Comparison of ENCODE assay signal across 8 mouse cellular contexts in the genomic region with DNA sequence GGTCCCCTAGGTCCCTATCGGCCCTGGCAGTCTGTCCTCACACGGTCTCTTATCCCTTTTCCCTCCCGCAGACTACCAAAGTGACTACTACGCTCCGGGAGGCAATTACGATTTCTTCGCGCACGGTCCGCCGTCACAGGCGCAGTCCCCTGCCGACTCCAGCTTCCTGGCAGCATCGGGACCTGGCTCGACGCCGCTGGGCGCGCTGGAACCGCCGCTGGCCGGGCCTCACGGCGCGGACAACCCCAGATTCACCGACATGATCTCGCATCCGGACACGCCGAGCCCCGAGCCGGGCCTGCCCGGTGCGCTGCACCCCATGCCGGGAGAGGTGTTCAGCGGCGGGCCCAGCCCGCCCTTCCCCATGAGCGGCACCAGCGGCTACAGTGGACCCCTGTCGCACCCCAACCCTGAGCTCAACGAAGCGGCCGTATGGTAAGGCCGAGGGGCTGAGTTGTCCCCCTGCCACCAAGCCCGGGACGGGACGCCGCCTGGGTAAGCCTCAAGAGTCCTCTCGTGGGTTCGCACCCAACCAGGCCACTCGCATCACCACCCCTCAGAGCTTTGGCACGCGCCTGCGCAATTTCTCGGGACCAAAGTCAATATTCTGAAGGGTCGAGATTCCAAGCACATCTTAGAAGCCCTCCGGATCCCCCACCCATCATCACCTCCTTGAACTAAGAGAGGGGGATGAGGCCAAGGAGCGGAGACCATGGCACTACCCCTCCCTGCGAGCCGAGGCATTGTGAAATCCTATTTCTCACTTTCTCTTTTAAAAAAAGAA. TPM values are rescaled to one million over a fixed set of nuclear protein-coding genes. Genes with fewer than 3 reads are reported as not detected.
DNase-seq lines count a peak whose midpoint lies in the region; ATAC-seq lines count a peak whose summit lies in the region.

No protein-coding gene starts in this region.

- no peaks in the 10 kb centered on the region for H3K36me3 ChIP-seq in kidney, embryonic 15.5 days
- no peaks in the 10 kb centered on the region for H3K36me3 ChIP-seq in embryonic facial prominence, embryonic 14.5 days (ENCODE audit: control insufficient read depth, insufficient read depth, low read length)
- H3K36me3 ChIP-seq in intestine, embryonic 14.5 days (ENCODE audit: control insufficient read depth, insufficient read depth, low read length), result no peaks in the 10 kb centered on the region
- H3K36me3 ChIP-seq in neural tube, embryonic 11.5 days (ENCODE audit: control insufficient read depth, insufficient read depth, low read length), result no peaks in the 10 kb centered on the region

- no peaks in the 10 kb centered on the region for H3K9me3 ChIP-seq in kidney, embryonic 15.5 days (replicated peaks)
- no peaks in the 10 kb centered on the region for H3K9me3 ChIP-seq in embryonic facial prominence, embryonic 14.5 days (ENCODE audit: control insufficient read depth, low read length)
- H3K9me3 ChIP-seq in intestine, embryonic 14.5 days (ENCODE audit: control insufficient read depth, low read length), result no peaks in the 10 kb centered on the region
- H3K9me3 ChIP-seq in neural tube, embryonic 11.5 days (ENCODE audit: control insufficient read depth, low read length), result no peaks in the 10 kb centered on the region

- no peak overlapping the region for H3K27ac ChIP-seq in kidney, embryonic 15.5 days
- no peak overlapping the region for H3K27ac ChIP-seq in embryonic facial prominence, embryonic 14.5 days (replicated peaks; ENCODE audit: low read depth, low read length)
- no peak overlapping the region for H3K27ac ChIP-seq in intestine, embryonic 14.5 days (ENCODE audit: low read depth)
- peak overlapping the region; percentile 72 for H3K27ac ChIP-seq in neural tube, embryonic 11.5 days (ENCODE audit: low read depth, low read length)

- ATAC-seq in kidney, embryonic 15.5 days (replicated peaks; ENCODE audit: low FRiP score), result no peak
- no peak for ATAC-seq in embryonic facial prominence, embryonic 14.5 days (ENCODE audit: low read depth)
- no peak for ATAC-seq in intestine, embryonic 14.5 days (replicated peaks; ENCODE audit: low FRiP score, low TSS enrichment, low read depth)
- no peak for ATAC-seq in neural tube, embryonic 11.5 days (ENCODE audit: insufficient read depth, low FRiP score, low TSS enrichment)

- H3K4me1 ChIP-seq in kidney, embryonic 15.5 days, result peaks cover 34% of the 10 kb centered on the region
- H3K4me1 ChIP-seq in embryonic facial prominence, embryonic 14.5 days (ENCODE audit: control insufficient read depth, insufficient read depth, low read length), result no peaks in the 10 kb centered on the region
- peaks cover 3% of the 10 kb centered on the region; the same call in 1 of the 2 replicates for H3K4me1 ChIP-seq in intestine, embryonic 14.5 days (replicated peaks; ENCODE audit: control insufficient read depth, insufficient read depth, low read length)
- H3K4me1 ChIP-seq in neural tube, embryonic 11.5 days (ENCODE audit: control insufficient read depth, insufficient read depth, low read length), result peaks cover 15% of the 10 kb centered on the region

- H3K4me2 ChIP-seq in kidney, embryonic 15.5 days, result peak overlapping the region; percentile 55
- peak overlapping the region; percentile 49 for H3K4me2 ChIP-seq in embryonic facial prominence, embryonic 14.5 days (ENCODE audit: low read depth, low read length)
- H3K4me2 ChIP-seq in intestine, embryonic 14.5 days (ENCODE audit: low read length), result peak overlapping the region; percentile 37
- peak overlapping the region; percentile 52 for H3K4me2 ChIP-seq in neural tube, embryonic 11.5 days (ENCODE audit: low read depth)

- DNase-seq in kidney, postnatal 4 days, result no peak
- no peak for DNase-seq in embryonic facial prominence, embryonic 14.5 days (ENCODE audit: low spot score)
- no peak for DNase-seq in intestine, embryonic 14.5 days (ENCODE audit: low spot score)
- no peak for DNase-seq in neural tube, embryonic 11.5 days (ENCODE audit: low spot score)
- no peak for DNase-seq in urinary bladder, postnatal 25 days (ENCODE audit: low spot score)
- DNase-seq in right cerebral cortex, postnatal 10 days (ENCODE audit: low spot score in 2 of 2), result no peak
- no peak for DNase-seq in embryo, embryonic 10 days (ENCODE audit: low spot score)

- H3K9ac ChIP-seq in kidney, embryonic 15.5 days, result no peak overlapping the region
- no peak overlapping the region for H3K9ac ChIP-seq in embryonic facial prominence, embryonic 14.5 days (ENCODE audit: low read depth, low read length)
- no peak overlapping the region for H3K9ac ChIP-seq in intestine, embryonic 14.5 days (ENCODE audit: low read length)
- peak overlapping the region; percentile 46 for H3K9ac ChIP-seq in neural tube, embryonic 11.5 days (ENCODE audit: low read length)

- 1% methylated on average over 61 of the region's 61 CpGs for WGBS in kidney, embryonic 15.5 days
- WGBS in embryonic facial prominence, embryonic 14.5 days, result 7% methylated on average over 52 of the region's 61 CpGs
- WGBS in intestine, embryonic 14.5 days, result under 1% methylated on average over 55 of the region's 61 CpGs
- 1% methylated on average over 61 of the region's 61 CpGs for WGBS in neural tube, embryonic 11.5 days

- H3K4me3 ChIP-seq in kidney, embryonic 15.5 days (replicated peaks), result peak overlapping the region; percentile 33
- H3K4me3 ChIP-seq in embryonic facial prominence, embryonic 14.5 days (ENCODE audit: low read depth, low read length), result peak overlapping the region; percentile 29
- peak overlapping the region; percentile 20; the same call in 1 of the 2 replicates for H3K4me3 ChIP-seq in intestine, embryonic 14.5 days (ENCODE audit: low read depth, low read length)
- peak overlapping the region; percentile 31 for H3K4me3 ChIP-seq in neural tube, embryonic 11.5 days (ENCODE audit: low read depth, low read length)

- peaks cover 92% of the 10 kb centered on the region for H3K27me3 ChIP-seq in kidney, embryonic 15.5 days
- peaks cover 75% of the 10 kb centered on the region for H3K27me3 ChIP-seq in embryonic facial prominence, embryonic 14.5 days (replicated peaks; ENCODE audit: control insufficient read depth, insufficient read depth, low read length)
- peaks cover 72% of the 10 kb centered on the region for H3K27me3 ChIP-seq in intestine, embryonic 14.5 days (replicated peaks; ENCODE audit: control insufficient read depth, insufficient read depth, low read length)
- H3K27me3 ChIP-seq in neural tube, embryonic 11.5 days (ENCODE audit: control insufficient read depth, insufficient read depth, low read length), result peaks cover 54% of the 10 kb centered on the region

RNA-seq across cellular contexts. Expression of gene Lhx5, which starts 8.6 kb away (rescaled TPM):
- polyA plus RNA-seq in kidney, embryonic 15.5 days (2015; fragmentation: Nextera tagmentation; extraction: Ambion mirVana), result not detected in 2 replicates
- not detected in 2 replicates for polyA plus RNA-seq in embryonic facial prominence, embryonic 14.5 days (2014; fragmentation: Nextera tagmentation; extraction: Ambion mirVana)
- polyA plus RNA-seq in intestine, embryonic 14.5 days (2014; fragmentation: Nextera tagmentation; extraction: Ambion mirVana), result not detected in 2 replicates
- polyA plus RNA-seq in neural tube, embryonic 11.5 days (2014; fragmentation: Nextera tagmentation; extraction: Ambion mirVana), result 29.9 and 31.2 TPM in 2 replicates

RNA-seq across cellular contexts. Expression of gene Sdsl, which starts 32.5 kb away (rescaled TPM):
- 11.2 and 14.4 TPM in 2 replicates for polyA plus RNA-seq in kidney, embryonic 15.5 days (2015; fragmentation: Nextera tagmentation; extraction: Ambion mirVana)
- 1.2 and 1.6 TPM in 2 replicates for polyA plus RNA-seq in embryonic facial prominence, embryonic 14.5 days (2014; fragmentation: Nextera tagmentation; extraction: Ambion mirVana)
- 8.4 and 9.9 TPM in 2 replicates for polyA plus RNA-seq in intestine, embryonic 14.5 days (2014; fragmentation: Nextera tagmentation; extraction: Ambion mirVana)
- polyA plus RNA-seq in neural tube, embryonic 11.5 days (2014; fragmentation: Nextera tagmentation; extraction: Ambion mirVana), result 5.3 and 5.9 TPM in 2 replicates

RNA-seq across cellular contexts. Expression of gene Sds, which starts 36.2 kb away (rescaled TPM):
- polyA plus RNA-seq in kidney, embryonic 15.5 days (2015; fragmentation: Nextera tagmentation; extraction: Ambion mirVana), result not detected in 2 replicates
- not detected in 2 replicates for polyA plus RNA-seq in embryonic facial prominence, embryonic 14.5 days (2014; fragmentation: Nextera tagmentation; extraction: Ambion mirVana)
- polyA plus RNA-seq in intestine, embryonic 14.5 days (2014; fragmentation: Nextera tagmentation; extraction: Ambion mirVana), result not detected in 2 replicates
- polyA plus RNA-seq in neural tube, embryonic 11.5 days (2014; fragmentation: Nextera tagmentation; extraction: Ambion mirVana), result not detected in 2 replicates

Comparison
In these comparisons a context has a peak if more than half of its experiments do, and no peak if none do; other contexts are left out.
1. RNA of gene Lhx5, which starts 8.6 kb away (polyA plus RNA-seq): 29.9 to 31.2 TPM in neural tube, embryonic 11.5 days; not detected in kidney, embryonic 15.5 days, not detected in embryonic facial prominence, embryonic 14.5 days and not detected in intestine, embryonic 14.5 days; every median in the first group is over 10 times any median in the second.
2. Peak in every context shown above with its lines, with median percentiles within 50 percentile points of each other: H3K4me2 ChIP-seq and H3K4me3 ChIP-seq.